Mouse (Mus musculus): ENCODE results near the gene Ccdc163.
"Not testable (repeated sequence)": the region's sequence is repeated elsewhere in the genome, so short reads cannot be mapped to it uniquely, and the experiment has no call there.

Ccdc163 gene

DNA sequence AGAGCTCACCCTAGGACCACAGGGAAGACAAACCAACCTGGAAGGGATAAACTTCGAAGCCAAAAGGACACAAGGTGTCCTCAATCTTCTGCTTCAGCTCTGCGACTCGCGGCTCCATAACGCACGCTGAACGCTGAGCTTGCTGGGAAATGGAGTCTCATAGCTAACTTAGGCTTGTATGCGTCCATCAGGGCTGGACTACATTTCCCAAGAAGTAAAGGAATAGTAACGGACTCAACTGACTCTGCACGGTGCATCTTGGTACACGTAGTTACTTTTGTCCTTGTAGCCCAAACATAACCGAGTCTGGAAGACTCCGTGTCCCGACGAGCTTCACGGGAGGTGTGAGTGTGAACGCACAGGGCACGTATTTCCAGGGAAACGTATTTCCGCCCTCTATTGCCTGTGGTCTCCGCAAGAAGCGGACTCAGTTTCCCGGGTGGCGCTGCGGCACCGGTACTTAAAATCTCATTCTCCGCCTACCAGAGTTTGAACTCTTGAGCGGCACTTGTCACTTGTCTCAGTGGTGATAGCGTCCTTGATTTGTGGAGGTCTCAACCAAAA is at the start of gene Ccdc163, which contains the start of gene Mmachc:
Ccdc163 (plus strand) TSS at position 309 of the 564 bp plus-strand sequence.
Mmachc (minus strand) TSS at position 206 of the 564 bp plus-strand sequence.
- peak; percentile 57 to 73 for DNase-seq (ENCODE audit: low spot score in 2 of 2)

GRCm38 (mm10) chr4:116659474-116659873 is 48.8 kb upstream of the Ccdc163 start:
- DNase-seq (ENCODE audit: low spot score in 2 of 2): no peak

- DNase-seq (ENCODE audit: low spot score in 2 of 2): not testable (repeated sequence)
Measured at GRCm38 (mm10) chr4:116659916-116660315, 48.4 kb upstream of the Ccdc163 start.

DNA sequence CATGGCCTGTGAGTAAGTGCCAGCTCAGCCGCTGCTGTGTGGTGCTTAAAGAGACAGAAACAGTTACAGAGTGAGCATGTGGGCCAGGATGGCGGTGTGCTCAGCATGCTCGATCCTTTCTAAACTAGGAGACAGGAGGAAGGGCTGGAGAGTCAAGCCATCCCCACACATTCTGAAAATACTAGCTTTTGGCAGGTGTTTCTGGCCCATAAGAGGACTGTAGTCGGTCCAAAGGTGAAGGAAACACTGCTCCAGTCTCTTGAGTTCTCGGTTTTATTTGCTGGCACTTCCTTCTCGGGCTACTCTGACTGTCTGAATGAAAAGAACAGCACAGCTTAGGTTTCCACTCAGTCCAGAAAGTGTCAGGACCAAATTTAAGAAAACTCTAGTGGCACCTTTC is 47.5 kb upstream of the Ccdc163 start:
- DNase-seq (ENCODE audit: low spot score in 2 of 2): no peak

DNA sequence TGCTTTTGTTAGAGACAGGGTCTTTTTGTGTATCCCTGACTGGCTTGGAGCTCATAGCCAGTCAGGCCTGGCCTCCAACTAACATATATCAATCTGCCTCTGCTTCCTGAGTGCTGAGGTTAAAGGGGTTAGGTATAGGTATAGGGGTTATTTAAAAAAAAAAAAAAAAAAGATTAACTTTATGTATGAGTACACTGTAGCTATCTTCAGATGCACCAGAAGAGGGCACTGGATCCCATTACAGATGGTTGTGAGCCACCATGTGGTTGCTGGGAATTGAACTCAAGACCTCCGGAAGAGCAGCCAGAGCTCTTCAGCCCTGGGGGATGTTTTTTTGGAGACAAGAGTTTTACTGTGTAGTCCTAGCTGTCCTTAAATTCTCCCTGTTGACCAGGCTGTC is 46.3 kb upstream of the Ccdc163 start:
- no peak for DNase-seq (ENCODE audit: low spot score in 2 of 2)

DNA sequence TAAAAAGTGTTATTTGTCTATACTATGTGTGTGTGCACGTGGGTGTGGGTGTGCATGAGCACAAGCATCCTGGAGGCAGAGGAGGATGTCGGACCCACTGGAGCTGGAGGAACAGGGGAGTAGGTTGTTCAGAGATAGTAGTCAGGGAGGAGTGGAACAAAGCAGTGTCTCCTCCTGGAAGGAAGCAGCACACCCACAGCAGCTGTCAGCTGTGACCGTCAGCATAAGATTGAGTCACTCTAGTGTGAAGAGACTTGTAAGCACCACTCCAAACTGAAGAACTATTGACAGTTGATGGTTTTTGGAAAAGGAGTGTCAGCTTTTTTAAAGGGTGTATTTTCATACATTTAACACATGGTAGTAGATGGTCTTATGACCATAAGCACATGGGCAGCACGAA is 41.7 kb upstream of the Ccdc163 start:
- DNase-seq (ENCODE audit: low spot score in 2 of 2): no peak

- DNase-seq (ENCODE audit: low spot score in 2 of 2): no peak
Measured at GRCm38 (mm10) chr4:116668145-116668544, 40.2 kb upstream of the Ccdc163 start.

DNA sequence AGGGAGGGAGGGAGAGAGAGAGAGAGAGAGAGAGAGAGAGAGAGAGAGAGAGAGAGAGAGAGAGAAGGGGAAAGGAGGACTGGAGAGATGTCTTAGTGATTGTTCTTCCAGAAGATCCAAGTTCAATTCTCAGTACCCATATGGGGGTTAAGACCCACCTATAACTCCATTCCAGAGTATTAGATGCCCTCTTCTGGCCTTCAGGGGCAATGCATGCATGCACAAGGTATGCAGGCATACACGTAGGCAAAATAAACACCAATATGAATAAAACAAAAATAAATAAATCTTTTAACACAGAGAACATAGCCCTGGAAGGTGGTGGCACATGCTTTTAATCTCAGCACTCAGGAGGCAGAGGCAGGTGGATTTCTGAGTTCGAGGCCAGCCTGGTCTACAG is 39.0 kb upstream of the Ccdc163 start:
- no peak for DNase-seq (ENCODE audit: low spot score in 2 of 2)

DNA sequence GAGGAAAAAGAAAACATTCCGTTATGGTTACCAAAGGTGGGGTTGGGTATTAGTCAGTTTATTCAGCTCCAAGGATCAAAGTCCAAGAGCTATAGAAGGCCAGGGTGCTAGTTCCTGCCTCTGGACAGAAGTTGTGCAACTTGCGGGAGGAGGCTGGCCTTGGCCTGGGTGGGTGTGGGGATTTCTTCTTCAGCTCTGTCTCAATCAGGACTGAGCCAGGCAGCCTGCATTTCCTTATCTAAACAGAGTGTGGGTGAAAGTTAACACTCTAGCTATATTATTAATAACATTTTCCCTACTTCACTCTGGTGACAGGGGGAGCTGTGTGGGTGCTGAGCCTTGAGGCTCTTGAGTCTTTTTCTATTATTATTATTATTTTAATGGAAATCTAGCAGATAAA is 35.5 kb upstream of the Ccdc163 start:
- DNase-seq (ENCODE audit: low spot score in 2 of 2): peak in 1 of 2 experiments; percentile 7

DNA sequence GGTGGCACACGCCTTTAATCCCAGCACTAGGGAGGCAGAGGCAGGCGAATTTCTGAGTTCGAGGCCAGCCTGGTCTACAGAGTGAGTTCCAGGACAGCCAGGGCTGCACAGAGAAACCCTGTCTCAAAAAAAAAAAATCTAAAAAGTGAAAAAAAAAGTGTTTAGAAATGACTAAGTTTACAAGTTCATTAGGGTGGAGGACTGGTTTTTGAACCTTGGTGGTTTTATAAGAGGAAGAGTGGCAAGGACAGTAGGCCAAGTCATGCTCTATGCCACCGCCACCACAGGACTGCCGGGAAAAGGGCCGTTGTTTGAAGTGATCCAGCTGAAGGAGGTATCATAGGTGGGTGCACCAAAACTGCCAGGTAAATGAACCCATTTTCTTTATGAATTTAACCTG is 33.5 kb upstream of the Ccdc163 start:
- not testable (repeated sequence) for DNase-seq (ENCODE audit: low spot score in 2 of 2)

DNA sequence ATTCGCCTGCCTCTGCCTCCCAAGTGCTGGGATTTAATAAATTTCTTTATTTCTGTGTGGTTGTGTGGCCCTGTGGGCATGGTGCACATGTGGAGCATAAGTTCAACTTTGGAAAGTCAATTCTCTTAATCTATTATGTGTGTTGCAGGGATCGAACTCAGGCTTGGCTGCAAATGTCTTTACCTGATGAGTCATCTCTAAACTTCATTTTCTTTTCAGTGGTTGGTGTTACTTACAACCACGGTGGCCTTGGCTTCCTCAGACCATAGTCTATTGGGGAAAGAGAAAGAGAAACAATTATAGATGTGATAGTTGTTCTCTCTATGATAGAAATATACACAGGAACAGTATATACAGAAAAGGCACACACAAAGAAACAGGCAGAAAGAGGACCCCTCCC is 32.3 kb upstream of the Ccdc163 start:
- no peak for DNase-seq (ENCODE audit: low spot score in 2 of 2)

DNA sequence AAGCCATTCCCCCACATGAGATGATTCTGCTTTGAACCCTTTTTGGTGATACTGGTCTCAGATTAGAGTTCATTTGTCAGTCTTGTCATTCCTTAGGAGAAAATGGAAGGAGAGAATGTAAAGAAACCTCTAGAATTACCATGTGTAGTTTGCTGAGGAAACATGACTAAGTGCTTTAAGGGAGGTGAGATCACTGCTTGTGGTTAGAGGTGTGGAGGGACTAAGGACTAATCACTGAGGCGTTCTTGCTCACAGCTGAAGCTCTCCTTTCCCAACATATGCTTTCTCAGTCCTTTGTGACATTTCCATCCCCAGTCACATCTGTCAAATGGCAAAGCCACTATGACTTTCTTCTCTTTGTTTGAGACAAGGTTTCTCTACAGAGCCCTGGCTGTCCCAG is 30.5 kb upstream of the Ccdc163 start:
- no peak for DNase-seq (ENCODE audit: low spot score in 2 of 2)

- no peak for DNase-seq (ENCODE audit: low spot score in 2 of 2)
Measured at GRCm38 (mm10) chr4:116679141-116679540, 29.2 kb upstream of the Ccdc163 start.

DNA sequence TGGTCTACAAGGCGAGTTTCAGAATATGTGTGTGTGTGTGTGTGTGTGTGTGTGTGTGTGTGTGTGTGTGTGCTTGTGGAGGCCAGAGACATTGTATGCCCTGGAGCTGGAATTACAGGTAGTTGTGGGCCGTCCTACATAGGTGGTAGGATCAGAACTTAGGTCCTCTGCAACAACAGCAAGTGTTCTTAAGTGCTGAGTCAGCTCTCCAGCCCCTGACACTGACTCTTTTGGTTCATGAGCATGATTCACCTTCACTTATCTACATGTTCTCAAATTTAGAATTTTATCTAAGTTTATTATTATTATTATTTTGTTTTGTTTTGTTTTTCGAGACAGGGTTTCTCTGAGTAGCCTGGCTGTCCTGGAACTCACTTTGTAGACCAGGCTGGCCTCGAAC is 27.8 kb upstream of the Ccdc163 start:
- DNase-seq (ENCODE audit: low spot score in 2 of 2): not testable (repeated sequence)

GRCm38 (mm10) chr4:116683957-116684356 is 24.4 kb upstream of the Ccdc163 start:
- no peak for DNase-seq (ENCODE audit: low spot score in 2 of 2)

- DNase-seq (ENCODE audit: low spot score in 2 of 2): no peak
Measured at GRCm38 (mm10) chr4:116684665-116685064, 23.6 kb upstream of the Ccdc163 start.

DNA sequence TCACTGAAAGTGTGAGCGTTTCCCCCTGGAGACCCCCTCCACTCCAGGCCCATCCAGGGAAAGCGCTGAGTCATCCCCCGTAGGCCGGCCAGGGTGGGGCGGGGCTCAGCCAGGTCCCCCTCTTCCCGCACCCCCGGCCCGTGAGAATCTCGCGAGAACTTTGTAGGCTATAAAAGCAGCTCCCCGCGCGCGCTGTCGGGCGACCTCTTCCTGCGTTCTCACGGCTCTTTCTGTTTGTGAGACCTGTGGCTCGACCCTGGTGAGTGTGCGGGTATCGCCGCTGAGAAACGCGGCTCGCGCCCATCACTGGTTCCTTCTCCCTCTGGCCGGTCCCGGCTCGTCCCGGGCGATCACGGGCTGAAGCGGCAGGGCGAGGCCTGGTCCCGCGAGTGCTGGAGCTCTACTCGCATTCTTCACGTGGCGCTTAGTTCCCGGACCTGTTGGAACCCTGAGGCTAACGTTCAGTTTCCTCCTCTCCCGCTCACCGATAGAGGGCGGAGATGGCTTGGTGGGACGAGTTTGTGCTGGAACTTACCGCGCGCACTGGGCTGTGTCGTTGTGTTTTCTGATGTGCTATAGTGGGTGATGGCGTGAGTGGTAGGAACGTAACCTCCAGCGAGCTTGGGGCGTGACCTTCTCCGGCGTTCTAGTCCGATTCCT is 22.8 kb upstream of the Ccdc163 start, which contains the start of gene Prdx1:
Prdx1 (plus strand) TSS at position 143 of the 660 bp plus-strand sequence.
- peak; percentile 87 to 93 for DNase-seq (ENCODE audit: low spot score in 2 of 2)

- no peak for DNase-seq (ENCODE audit: low spot score in 2 of 2)
Measured at GRCm38 (mm10) chr4:116687041-116687440, 21.3 kb upstream of the Ccdc163 start.

DNA sequence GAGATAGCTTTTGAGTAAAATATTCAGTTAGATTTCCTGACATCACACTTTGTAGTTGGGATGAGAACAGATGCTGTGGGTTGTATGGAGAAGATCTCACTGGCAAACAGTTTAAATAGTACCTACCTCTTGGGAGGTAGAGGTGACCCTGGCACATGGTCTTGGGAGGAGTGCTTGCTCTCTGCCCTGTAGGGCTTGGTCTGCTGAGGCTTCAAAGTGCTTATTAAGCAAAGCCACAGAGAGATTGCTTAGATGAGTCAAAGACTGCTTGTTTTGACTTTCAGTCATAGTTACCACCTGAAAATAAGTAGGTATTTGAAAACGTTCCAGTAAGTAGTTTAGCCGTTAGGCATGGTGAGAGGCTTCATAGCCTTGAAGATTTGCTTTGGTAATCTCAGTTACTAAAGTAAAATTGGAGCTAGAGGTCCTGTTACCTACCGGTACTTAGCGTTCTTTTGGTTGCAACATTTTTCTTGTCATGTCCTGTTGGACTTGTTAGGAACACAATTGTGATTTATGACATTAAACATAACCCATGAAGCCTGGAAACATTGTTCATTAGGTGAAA is 18.9 kb upstream of the Ccdc163 start:
- DNase-seq (ENCODE audit: low spot score in 2 of 2): no peak

DNA sequence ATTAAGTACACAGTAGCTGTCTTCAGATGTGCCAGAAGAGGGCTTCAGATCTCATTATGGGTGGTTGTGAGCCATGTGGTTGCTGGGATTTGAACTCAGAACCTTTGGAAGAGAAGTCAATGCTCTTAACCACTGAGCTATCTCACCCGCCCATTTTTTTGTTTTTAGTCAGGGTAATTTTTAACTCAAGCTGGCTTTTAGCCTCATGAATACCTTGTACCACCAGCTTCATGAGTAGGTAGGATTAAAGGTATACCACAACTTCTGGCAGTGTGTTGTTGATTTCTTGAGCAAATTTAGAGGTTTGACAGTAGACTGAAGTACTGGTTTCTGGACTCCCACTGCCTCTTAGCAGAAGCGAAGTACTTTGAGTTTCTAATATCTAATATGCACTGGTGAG is 16.2 kb upstream of the Ccdc163 start:
- DNase-seq (ENCODE audit: low spot score in 2 of 2): no peak

DNA sequence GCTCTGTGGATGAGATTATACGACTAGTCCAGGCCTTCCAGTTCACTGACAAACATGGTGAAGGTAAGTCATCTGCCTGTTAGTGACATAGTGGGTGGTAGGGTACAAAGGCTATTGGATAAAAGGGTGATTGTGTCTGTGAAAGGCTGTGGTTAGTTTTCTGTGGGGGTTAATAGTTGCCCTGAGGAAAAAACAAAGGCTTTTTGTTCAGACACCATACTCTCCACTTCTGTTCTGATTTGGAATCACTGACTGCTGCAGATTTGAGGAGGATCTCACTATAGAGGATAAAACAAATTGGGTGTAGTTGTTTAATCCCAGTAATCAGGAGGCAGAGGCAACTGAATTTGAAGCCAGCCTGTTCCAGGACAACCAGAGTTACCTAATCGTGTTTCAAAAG is 14.5 kb upstream of the Ccdc163 start:
- no peak for DNase-seq (ENCODE audit: low spot score in 2 of 2)

DNA sequence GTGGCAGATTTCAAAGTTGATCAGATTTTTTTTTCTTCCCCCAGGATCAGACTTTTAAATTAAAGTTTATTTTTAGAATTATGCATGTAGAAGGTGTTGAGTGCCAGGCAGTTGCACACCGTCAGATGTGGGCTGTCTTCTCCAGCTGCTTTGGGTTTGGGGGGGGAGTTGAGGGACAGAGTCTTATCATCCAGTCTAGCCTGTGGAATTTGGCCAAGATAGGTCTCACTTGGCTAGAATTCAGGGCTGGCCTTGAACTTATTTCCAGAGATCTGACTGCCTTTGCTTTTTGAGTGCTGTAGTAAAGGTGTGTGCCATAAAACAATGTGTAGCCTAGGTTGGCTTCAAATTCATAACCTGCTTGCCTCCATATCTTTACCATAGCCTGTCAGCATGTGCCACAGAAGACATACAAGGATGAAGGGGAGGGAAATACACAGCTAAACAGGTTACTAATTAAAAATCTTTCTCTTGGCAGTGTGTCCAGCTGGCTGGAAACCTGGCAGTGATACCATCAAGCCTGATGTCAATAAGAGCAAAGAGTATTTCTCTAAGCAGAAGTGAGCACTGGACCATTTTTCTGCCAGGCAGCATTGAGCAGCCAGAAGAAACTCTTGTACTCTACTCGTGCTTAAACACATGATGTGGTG is 9.5 kb upstream of the Ccdc163 start:
- no peak for DNase-seq (ENCODE audit: low spot score in 2 of 2)

DNA sequence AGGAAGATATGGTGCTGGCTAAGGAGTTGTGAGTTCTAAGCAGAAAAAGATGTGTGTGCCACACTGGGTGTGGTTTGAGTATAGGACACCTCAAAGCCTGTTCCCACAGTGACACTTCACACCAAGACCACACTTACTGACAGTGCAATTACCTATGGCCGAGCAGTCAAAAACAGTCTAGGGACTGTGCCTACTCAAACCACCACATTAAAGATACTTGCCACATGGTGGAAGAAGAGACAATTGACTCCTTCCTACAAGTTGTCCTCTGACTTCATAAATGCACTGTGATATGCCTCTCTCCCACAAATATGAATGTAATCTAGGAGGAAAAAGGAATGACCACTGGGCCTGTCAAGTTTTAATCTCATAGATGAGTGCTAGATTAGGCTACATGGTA is 7.3 kb upstream of the Ccdc163 start:
- DNase-seq (ENCODE audit: low spot score in 2 of 2): no peak
